9 mouse cellular contexts compared by ENCODE assay signal in genomic region chr10:96370547-96371320, GRCm38 (mm10).
DNase-seq lines count a peak whose midpoint lies in the region; ATAC-seq and TF ChIP-seq lines count a peak whose summit lies in the region.
"Had no signal": no experiment of that assay in that cellular context is flagged by ENCODE, and none has a peak within 500 bp of the region (broad histone marks: within the 10 kb centered on the region; RNA-seq: fewer than 3 reads in every experiment).

No protein-coding gene starts in this region.

- H3K27ac ChIP-seq in CH12.LX (ENCODE audit: insufficient read depth, low read depth) = peak overlapping the region; percentile 73
- no peak overlapping the region for H3K27ac ChIP-seq in forebrain, embryonic 16.5 days (ENCODE audit: low read length)
- H3K27ac ChIP-seq in midbrain, embryonic 15.5 days = peak overlapping the region; percentile 21; the same call in 1 of the 2 replicates
- peak overlapping the region; percentile 98 for H3K27ac ChIP-seq in thymus, adult 2 months (ENCODE audit: control insufficient read depth, insufficient read depth, low read length)
- H3K27ac ChIP-seq: liver, embryonic 14.5 days had no signal

- dilution Hi-C loops in CH12.LX (cut with MboI; ENCODE audit: extremely low pct_ligation_motif_present, extremely low pct_unique_long_range_greater_than_20kb, low sequenced_read_pairs) = no loop called here

- no peak for TF ChIP-seq CTCF in CH12.LX (conservative IDR thresholded peaks at IDR 0.05 in 1 of 2, IDR thresholded peaks at IDR 0.05 in 1 of 2; ENCODE audit: low read depth in 2 of 2, low read length in 2 of 2)
- TF ChIP-seq CTCF in thymus, adult 2 months (IDR thresholded peaks at IDR 0.05; ENCODE audit: borderline replicate concordance, control insufficient read depth, extremely low read depth, insufficient read depth, low read length, poor library complexity) = 0 out of 2 replicates have a peak, but pooled peaks have one; percentile 32

- in situ Hi-C loops in CH12.LX (cut with MboI; ENCODE audit: low pct_ligation_motif_present, low pct_unique_long_range_greater_than_20kb, low sequenced_read_pairs) = loop anchor here (5.0 to 25.0 kb wide), 3 partner anchors 103 to 942 kb away; no protein-coding TSS in a partner anchor

- peaks cover 4% of the 10 kb centered on the region for H3K9me3 ChIP-seq in CH12.LX (replicated peaks; ENCODE audit: low read length)
- no peaks in the 10 kb centered on the region for H3K9me3 ChIP-seq in forebrain, embryonic 16.5 days (ENCODE audit: control insufficient read depth, low read length)
- H3K9me3 ChIP-seq in midbrain, embryonic 15.5 days = no peaks in the 10 kb centered on the region

- H3K27me3 ChIP-seq in CH12.LX (replicated peaks) = no peaks in the 10 kb centered on the region
- no peaks in the 10 kb centered on the region for H3K27me3 ChIP-seq in forebrain, embryonic 16.5 days (replicated peaks; ENCODE audit: control insufficient read depth, insufficient read depth, low read length)
- H3K27me3 ChIP-seq in midbrain, embryonic 15.5 days (replicated peaks) = no peaks in the 10 kb centered on the region
- H3K27me3 ChIP-seq in thymus, adult 2 months (ENCODE audit: control insufficient read depth, insufficient read depth, low read length) = no peaks in the 10 kb centered on the region

- no peak for TF ChIP-seq POLR2A in CH12.LX (IDR thresholded peaks at IDR 0.05; ENCODE audit: low read depth, low read length)
- TF ChIP-seq POLR2A in thymus, adult 2 months (IDR thresholded peaks at IDR 0.05; ENCODE audit: control insufficient read depth, extremely low read depth, insufficient read depth, low read length, poor library complexity) = no peak

- peak; percentile 47 for ATAC-seq in forebrain, embryonic 16.5 days
- peak; percentile 73 for ATAC-seq in midbrain, embryonic 15.5 days (replicated peaks)

- H3K79me2 ChIP-seq in CH12.LX (replicated peaks; ENCODE audit: control insufficient read depth, extremely low read depth, insufficient read depth, poor library complexity, severe bottlenecking) = no peaks in the 10 kb centered on the region

- peak; percentile 95 for DNase-seq in heart, adult 11 months
- DNase-seq in heart, postnatal 25 days (ENCODE audit: low spot score) = no peak
- peak; percentile 98 for DNase-seq in CH12.LX (ENCODE audit: extremely low read depth)
- peak; percentile 69 for DNase-seq in layer of hippocampus, adult 9-11 months
- DNase-seq in thymus, adult 2 months = peak; percentile 87
- DNase-seq in embryo, embryonic 10.5 days (ENCODE audit: low spot score) = no peak

- peak overlapping the region; percentile 80; the same call in 1 of the 2 replicates for H3K4me2 ChIP-seq in CH12.LX (ENCODE audit: insufficient read depth, low read depth, poor library complexity, severe bottlenecking)
- peak overlapping the region; percentile 0; the same call in 1 of the 2 replicates for H3K4me2 ChIP-seq in forebrain, embryonic 16.5 days (ENCODE audit: low read length)
- H3K4me2 ChIP-seq in midbrain, embryonic 15.5 days = peak overlapping the region; percentile 51

- H3K4me3 ChIP-seq in CH12.LX (replicated peaks in 1 of 3; ENCODE audit: low read depth in 2 of 3, low read length in 2 of 3, poor library complexity in 1 of 3) = peak overlapping the region in 1 of 3 experiments; percentile 7
- H3K4me3 ChIP-seq in forebrain, embryonic 16.5 days (replicated peaks; ENCODE audit: low read length) = no peak overlapping the region
- H3K4me3 ChIP-seq in midbrain, embryonic 15.5 days = peak overlapping the region; percentile 27
- H3K4me3 ChIP-seq in thymus, adult 2 months (ENCODE audit: control insufficient read depth, insufficient read depth, low read length) = no peak overlapping the region

- intact Hi-C loops in heart, postnatal 25 days (cut with DNase I) = no loop called here

- peaks cover 35 to 60% of the 10 kb centered on the region in 2 experiments for H3K4me1 ChIP-seq in CH12.LX (ENCODE audit: control insufficient read depth in 1 of 2, insufficient read depth in 2 of 2)
- peaks cover 7% of the 10 kb centered on the region for H3K4me1 ChIP-seq in forebrain, embryonic 16.5 days (replicated peaks; ENCODE audit: control insufficient read depth, insufficient read depth, low read length)
- H3K4me1 ChIP-seq in midbrain, embryonic 15.5 days = peaks cover 11% of the 10 kb centered on the region
- peaks cover 42% of the 10 kb centered on the region for H3K4me1 ChIP-seq in thymus, adult 2 months (replicated peaks; ENCODE audit: control insufficient read depth, insufficient read depth, low read length)

- H3K36me3 ChIP-seq in CH12.LX (replicated peaks in 1 of 2; ENCODE audit: control insufficient read depth in 1 of 2, insufficient read depth in 1 of 2, low read length in 1 of 2) = no peaks in the 10 kb centered on the region
- H3K36me3 ChIP-seq in forebrain, embryonic 16.5 days (ENCODE audit: control insufficient read depth, insufficient read depth) = no peaks in the 10 kb centered on the region
- H3K36me3 ChIP-seq in midbrain, embryonic 15.5 days (replicated peaks) = no peaks in the 10 kb centered on the region
- no peaks in the 10 kb centered on the region for H3K36me3 ChIP-seq in thymus, adult 2 months (ENCODE audit: control insufficient read depth, insufficient read depth, low read length)

- H3K9ac ChIP-seq in CH12.LX (ENCODE audit: insufficient read depth, low read depth) = peak overlapping the region; percentile 18; the same call in 1 of the 2 replicates
- no peak overlapping the region for H3K9ac ChIP-seq in forebrain, embryonic 16.5 days (replicated peaks; ENCODE audit: low read depth, low read length)
- peak overlapping the region; percentile 27; the same call in 1 of the 2 replicates for H3K9ac ChIP-seq in midbrain, embryonic 15.5 days
- H3K9ac ChIP-seq: liver, embryonic 14.5 days had no signal

- TF ChIP-seq RAD21 in CH12.LX (IDR thresholded peaks at IDR 0.05; ENCODE audit: low read depth, low read length) = peak; percentile 18

- 60% methylated on average over 21 of the region's 21 CpGs for WGBS in forebrain, embryonic 16.5 days
- 42% methylated on average over 21 of the region's 21 CpGs for WGBS in midbrain, embryonic 15.5 days
- 13% methylated on average over 21 of the region's 21 CpGs for WGBS in thymus, adult 2 months

- peak; percentile 98 for TF ChIP-seq EP300 in CH12.LX (IDR thresholded peaks at IDR 0.05; ENCODE audit: low read length)

TF ChIP-seq in CH12.LX, 34 proteins besides CTCF, POLR2A, EP300 and RAD21:
- TF ChIP-seq USF2 (conservative IDR thresholded peaks at IDR 0.05; ENCODE audit: low read depth, low read length) (no peak; the same call in 1 of the 2 replicates), ETS1 (conservative IDR thresholded peaks at IDR 0.05; ENCODE audit: low read depth, low read length) (peak; percentile 100), MXI1 (IDR thresholded peaks at IDR 0.05; ENCODE audit: low read depth, low read length) (peak; percentile 92; the same call in 1 of the 2 replicates), MAX (IDR thresholded peaks at IDR 0.05; ENCODE audit: low read length) (peak; percentile 82), MAZ (IDR thresholded peaks at IDR 0.05; ENCODE audit: low read depth, low read length) (peak; percentile 90; the same call in 1 of the 2 replicates), IRF4 (IDR thresholded peaks at IDR 0.05; ENCODE audit: low read depth, low read length) (peak; percentile 95), POLR2AphosphoS2 (IDR thresholded peaks at IDR 0.05; ENCODE audit: low read depth, low read length) (no peak), TCF12 (IDR thresholded peaks at IDR 0.05; ENCODE audit: low read depth, low read length) (peak; percentile 100), ZMIZ1 (IDR thresholded peaks at IDR 0.05; ENCODE audit: low read depth, low read length) (no peak), KAT2A (IDR thresholded peaks at IDR 0.05; ENCODE audit: insufficient replicate concordance, low read length) (0 out of 2 replicates have a peak, but pooled peaks have one; percentile 9), ZNF384 (IDR thresholded peaks at IDR 0.05; ENCODE audit: low read depth, low read length) (peak; percentile 53; the same call in 1 of the 2 replicates), MEF2A (IDR thresholded peaks at IDR 0.05; ENCODE audit: borderline replicate concordance, low read depth, low read length) (peak; percentile 100), SMC3 (IDR thresholded peaks at IDR 0.05; ENCODE audit: low read depth, low read length) (peak; percentile 35; the same call in 1 of the 2 replicates), MAFK (IDR thresholded peaks at IDR 0.05; ENCODE audit: insufficient replicate concordance, low read length) (peak; percentile 78), RCOR1 (conservative IDR thresholded peaks at IDR 0.05; ENCODE audit: low read depth, low read length) (peak; percentile 97), NRF1 (IDR thresholded peaks at IDR 0.05; ENCODE audit: low read depth, low read length) (peak; percentile 85), SIN3A (IDR thresholded peaks at IDR 0.05; ENCODE audit: low read length) (peak; percentile 97), CHD2 (IDR thresholded peaks at IDR 0.05; ENCODE audit: low read length) (peak; percentile 89), TBP (conservative IDR thresholded peaks at IDR 0.05; ENCODE audit: low read depth, low read length) (peak; percentile 47; the same call in 1 of the 2 replicates), MYC (IDR thresholded peaks at IDR 0.05; ENCODE audit: low read depth, low read length) (peak; percentile 92), UBTF (IDR thresholded peaks at IDR 0.05; ENCODE audit: low read depth, low read length) (no peak), ZC3H11A (IDR thresholded peaks at IDR 0.05; ENCODE audit: low read depth, low read length) (no peak), E2F4 (IDR thresholded peaks at IDR 0.05; ENCODE audit: insufficient replicate concordance, low read depth, low read length) (no peak), JUND (conservative IDR thresholded peaks at IDR 0.05; ENCODE audit: low read depth, low read length) (peak; percentile 69; the same call in 1 of the 2 replicates), ZKSCAN1 (IDR thresholded peaks at IDR 0.05; ENCODE audit: borderline replicate concordance, low read depth, low read length) (no peak), CHD1 (IDR thresholded peaks at IDR 0.05; ENCODE audit: low read depth, low read length) (no peak), BHLHE40 (IDR thresholded peaks at IDR 0.05; ENCODE audit: low read depth, low read length) (peak; percentile 99), HCFC1 (IDR thresholded peaks at IDR 0.05; ENCODE audit: low read depth, low read length) (peak; percentile 56), USF1 (IDR thresholded peaks at IDR 0.05; ENCODE audit: low read depth, low read length) (peak; percentile 2; the same call in 1 of the 2 replicates), ELF1 (IDR thresholded peaks at IDR 0.05; ENCODE audit: low read depth, low read length) (peak; percentile 67), NELFE (IDR thresholded peaks at IDR 0.05; ENCODE audit: low read depth, low read length) (no peak)

Comparison
In these comparisons a context has a peak if more than half of its experiments do, and no peak if none do; other contexts are left out.
1. DNase-seq: peak in heart, adult 11 months (single experiment), CH12.LX (single experiment), layer of hippocampus, adult 9-11 months (single experiment) and thymus, adult 2 months (single experiment); none in heart, postnatal 25 days (single experiment) and embryo, embryonic 10.5 days (single experiment).
2. H3K4me2 ChIP-seq: peak in every context shown above with its lines; median percentile 80 in CH12.LX; 51 in midbrain, embryonic 15.5 days; 0 in forebrain, embryonic 16.5 days.